In genomic region chr14:20400071-20400470, GRCm38 (mm10) we compare ENCODE assay signal across 9 mouse cellular contexts. TPM values are rescaled to one million over a fixed set of nuclear protein-coding genes. Genes with fewer than 3 reads are reported as not detected.
DNase-seq lines count a peak whose midpoint lies in the region; ATAC-seq lines count a peak whose summit lies in the region.
"Had no signal": no experiment of that assay in that cellular context is flagged by ENCODE, and none has a peak within 500 bp of the region (broad histone marks: within the 10 kb centered on the region; RNA-seq: fewer than 3 reads in every experiment).

No protein-coding gene starts in this region.

- peak; percentile 59; the same call in 1 of the 2 replicates for ATAC-seq in intestine, embryonic 15.5 days
- ATAC-seq in intestine, embryonic 16.5 days: no peak

- no peaks in the 10 kb centered on the region; the same call in 1 of the 2 replicates for H3K27me3 ChIP-seq in intestine, embryonic 15.5 days (replicated peaks)
- H3K27me3 ChIP-seq in intestine, embryonic 16.5 days (replicated peaks; ENCODE audit: control insufficient read depth, insufficient read depth, low read length): no peaks in the 10 kb centered on the region

- WGBS in intestine, embryonic 15.5 days: 65% methylated on average over 1 of the region's 1 CpGs
- WGBS in intestine, embryonic 16.5 days: 50% methylated on average over 1 of the region's 1 CpGs

- no peak overlapping the region for H3K27ac ChIP-seq in intestine, embryonic 15.5 days
- no peak overlapping the region for H3K27ac ChIP-seq in intestine, embryonic 16.5 days (ENCODE audit: low read length)
- H3K27ac ChIP-seq: macrophage had no signal

- H3K36me3 ChIP-seq in intestine, embryonic 15.5 days: no peaks in the 10 kb centered on the region
- no peaks in the 10 kb centered on the region for H3K36me3 ChIP-seq in intestine, embryonic 16.5 days (ENCODE audit: control insufficient read depth, insufficient read depth, low read length)

- H3K4me2 ChIP-seq in intestine, embryonic 15.5 days (replicated peaks): no peak overlapping the region
- no peak overlapping the region for H3K4me2 ChIP-seq in intestine, embryonic 16.5 days (ENCODE audit: low read depth, low read length)

- H3K9ac ChIP-seq in intestine, embryonic 15.5 days: no peak overlapping the region
- no peak overlapping the region for H3K9ac ChIP-seq in intestine, embryonic 16.5 days (ENCODE audit: low read depth, low read length)

- no peak overlapping the region for H3K4me3 ChIP-seq in intestine, embryonic 15.5 days (replicated peaks)
- no peak overlapping the region for H3K4me3 ChIP-seq in intestine, embryonic 16.5 days (ENCODE audit: low read length)

- peak; percentile 20 for DNase-seq in CD4-positive helper T cell, adult 2 months (ENCODE audit: low read depth, low spot score)
- peak; percentile 66 for DNase-seq in ES-CJ7 (ENCODE audit: low read depth, low spot score)
- peak; percentile 61 for DNase-seq in induced T-regulatory cell, adult 2 months (ENCODE audit: low read depth)
- peak; percentile 57 for DNase-seq in lung, postnatal 36 days
- no peak for DNase-seq in ovary, postnatal 36 days (ENCODE audit: low spot score)
- DNase-seq in layer of hippocampus, adult 8-10 months (ENCODE audit: low spot score in 2 of 2): no peak

- H3K4me1 ChIP-seq in intestine, embryonic 15.5 days (replicated peaks): no peaks in the 10 kb centered on the region
- H3K4me1 ChIP-seq in intestine, embryonic 16.5 days (ENCODE audit: control insufficient read depth, insufficient read depth, low read length): no peaks in the 10 kb centered on the region

- no peaks in the 10 kb centered on the region for H3K9me3 ChIP-seq in intestine, embryonic 15.5 days
- H3K9me3 ChIP-seq in intestine, embryonic 16.5 days (ENCODE audit: control insufficient read depth, low read length): no peaks in the 10 kb centered on the region

RNA-seq across cellular contexts. Expression of gene Mrps16, which starts 6.6 kb away (rescaled TPM):
- 97.9 and 100 TPM in 2 replicates for polyA plus RNA-seq in intestine, embryonic 15.5 days (2015; fragmentation: Nextera tagmentation; extraction: Ambion mirVana)
- polyA plus RNA-seq in intestine, embryonic 16.5 days (2015; fragmentation: Nextera tagmentation; extraction: Ambion mirVana): 97.6 and 100 TPM in 2 replicates
- 10 to 100 TPM; 30.8 to 41.2 (median 35.5) TPM for total RNA-seq in layer of hippocampus, adult 8-10 months (2022)

RNA-seq across cellular contexts. Expression of gene Dnajc9, which starts 11.4 kb away (rescaled TPM):
- 128 and 134 TPM in 2 replicates for polyA plus RNA-seq in intestine, embryonic 15.5 days (2015; fragmentation: Nextera tagmentation; extraction: Ambion mirVana)
- polyA plus RNA-seq in intestine, embryonic 16.5 days (2015; fragmentation: Nextera tagmentation; extraction: Ambion mirVana): 99.2 and 119 TPM in 2 replicates
- total RNA-seq in layer of hippocampus, adult 8-10 months (2022): 10 to 100 TPM; 26.3 to 30.9 (median 29.7) TPM

RNA-seq across cellular contexts. Expression of gene Cfap70, which starts 52.0 kb away (rescaled TPM):
- polyA plus RNA-seq in intestine, embryonic 15.5 days (2015; fragmentation: Nextera tagmentation; extraction: Ambion mirVana): 0.18 and 0.28 TPM in 2 replicates
- polyA plus RNA-seq in intestine, embryonic 16.5 days (2015; fragmentation: Nextera tagmentation; extraction: Ambion mirVana): 0.12 and 0.18 TPM in 2 replicates
- total RNA-seq in layer of hippocampus, adult 8-10 months (2022): 1 to 10 TPM in 3 of 4 experiments, under 1 TPM in 1; 0.93 to 2.9 (median 2.3) TPM
- polyA plus RNA-seq: macrophage had no signal

RNA-seq across cellular contexts. Expression of gene Fam149b, which starts 52.1 kb away (rescaled TPM):
- 29.0 and 31.1 TPM in 2 replicates for polyA plus RNA-seq in intestine, embryonic 15.5 days (2015; fragmentation: Nextera tagmentation; extraction: Ambion mirVana)
- 24.8 and 25.6 TPM in 2 replicates for polyA plus RNA-seq in intestine, embryonic 16.5 days (2015; fragmentation: Nextera tagmentation; extraction: Ambion mirVana)
- total RNA-seq in layer of hippocampus, adult 8-10 months (2022): 10 to 100 TPM; 43.4 to 58.3 (median 47.2) TPM

RNA-seq across cellular contexts. Expression of gene Ecd, which starts 52.1 kb away (rescaled TPM):
- polyA plus RNA-seq in intestine, embryonic 15.5 days (2015; fragmentation: Nextera tagmentation; extraction: Ambion mirVana): 44.1 and 45.9 TPM in 2 replicates
- polyA plus RNA-seq in intestine, embryonic 16.5 days (2015; fragmentation: Nextera tagmentation; extraction: Ambion mirVana): 42.5 and 46.9 TPM in 2 replicates
- total RNA-seq in layer of hippocampus, adult 8-10 months (2022): 10 to 100 TPM; 30.2 to 35.7 (median 32.7) TPM

Comparison
In these comparisons a context has a peak if more than half of its experiments do, and no peak if none do; other contexts are left out.
1. DNase-seq: peak in CD4-positive helper T cell, adult 2 months (single experiment), ES-CJ7 (single experiment), induced T-regulatory cell, adult 2 months (single experiment) and lung, postnatal 36 days (single experiment); none in ovary, postnatal 36 days (single experiment) and layer of hippocampus, adult 8-10 months (0 of 2).